Mouse (Mus musculus) liver, adult 2 months (tissue): ENCODE measurements around the gene Trim24.
"Not testable (repeated sequence)": the region's sequence is repeated elsewhere in the genome, so short reads cannot be mapped to it uniquely, and the experiment has no call there.

ENCODE experiments used
- CTCF ChIP-seq: fragments of 200-500 bp; IDR thresholded peaks from 2 replicates; pipeline ENCODE4 v1.5.1; 2011; ENCODE audit warnings: low read depth, low read length, control low read depth
- POLR2A ChIP-seq: fragments of 200-500 bp; IDR thresholded peaks from 2 replicates; pipeline ENCODE4 v1.6.1; 2011; ENCODE audit warnings: low read length, control low read depth; ENCODE audit not compliant: insufficient read depth; ENCODE audit errors: extremely low read depth

- TF ChIP-seq CTCF, POLR2A: not testable (repeated sequence)
These were observed 23.1 kb upstream of the Trim24 start for GRCm38 (mm10) chr6:37847531-37847930.
